Mouse (Mus musculus) midbrain, embryonic 12.5 days (tissue): ENCODE results near the gene Slc10a7. TPM values are rescaled to one million over a fixed set of nuclear protein-coding genes. Genes with fewer than 3 reads are reported as not detected.

Source experiments
- ATAC-seq: fragments of 200-750 bp; cut with Nextera tagmentation; 2 replicates; pipeline ENCODE4 v1.8.0; 2017; ENCODE audit warnings: low read depth, moderate TSS enrichment, moderate library complexity; ENCODE audit not compliant: low FRiP score
- H3K27ac ChIP-seq: fragments of 300-500 bp; sonication (generic); replicated peaks from 2 replicates; pipeline ENCODE4 v1.5.1; 2016; ENCODE audit warnings: mild to moderate bottlenecking
- H3K27me3 ChIP-seq: fragments of 300-500 bp; sonication (generic); 2 replicates; pipeline ENCODE4 v1.6.1; 2016; ENCODE audit warnings: mild to moderate bottlenecking
- H3K36me3 ChIP-seq: fragments of 300-500 bp; sonication (generic); 2 replicates; pipeline ENCODE4 v1.6.1; 2016
- H3K4me1 ChIP-seq: fragments of 300-500 bp; sonication (generic); 2 replicates; pipeline ENCODE4 v1.6.1; 2016
- H3K4me2 ChIP-seq: fragments of 300-500 bp; sonication (generic); replicated peaks from 2 replicates; pipeline ENCODE4 v1.6.1; 2016; ENCODE audit warnings: mild to moderate bottlenecking, moderate library complexity
- H3K4me3 ChIP-seq: fragments of 300-500 bp; sonication (generic); 2 replicates; pipeline ENCODE4 v1.5.1; 2016; ENCODE audit warnings: mild to moderate bottlenecking
- H3K9ac ChIP-seq: fragments of 300-500 bp; sonication (generic); replicated peaks from 2 replicates; pipeline ENCODE4 v1.6.1; 2016; ENCODE audit warnings: mild to moderate bottlenecking, moderate library complexity
- H3K9me3 ChIP-seq: fragments of 300-500 bp; sonication (generic); 2 replicates; pipeline ENCODE4 v1.6.1; 2016; ENCODE audit warnings: mild to moderate bottlenecking
- WGBS: fragments of 180-500 bp; shearing (Covaris S2); methylation state at CpG from one replicate; pipeline ENCODE4 v1.1.7; 2016; 5-methylcytosine and 5-hydroxymethylcytosine counted together
- polyA plus RNA-seq: library from polyadenylated mRNA; unstranded; fragments of >200 nt; fragmentation: Nextera tagmentation; extraction: Ambion mirVana; gene quantifications from 2 replicates; pipeline ENCODE4 v1.2.1, GENCODE M21; 2016

Gene Slc10a7
- polyA plus RNA-seq, 1 experiment from 2014 or later = 15.9 TPM

- H3K36me3 ChIP-seq = no peaks in the 10 kb centered on the region
- 54% methylated on average over 9 of the region's 9 CpGs for WGBS
- H3K9ac ChIP-seq = no peak overlapping the region
- no peak overlapping the region for H3K4me2 ChIP-seq
- H3K4me3 ChIP-seq = no peak overlapping the region
- no peaks in the 10 kb centered on the region for H3K27me3 ChIP-seq
- 0 out of 2 replicates have a peak, but pooled peaks have one; percentile 54 for ATAC-seq
- H3K27ac ChIP-seq = 0 out of 2 replicates have a peak overlapping the region, but pooled peaks have one; percentile 42
- H3K9me3 ChIP-seq = no peaks in the 10 kb centered on the region
- H3K4me1 ChIP-seq = peaks cover 14% of the 10 kb centered on the region
Measured at GRCm38 (mm10) chr8:78627793-78628192, 118.6 kb downstream of the Slc10a7 start.

GRCm38 (mm10) chr8:78630414-78631164, 121.4 kb downstream of the Slc10a7 start:
- no peak for ATAC-seq
- H3K4me1 ChIP-seq = peaks cover 35% of the 10 kb centered on the region
- no peak overlapping the region for H3K9ac ChIP-seq
- H3K9me3 ChIP-seq = no peaks in the 10 kb centered on the region
- no peaks in the 10 kb centered on the region for H3K36me3 ChIP-seq
- 0 out of 2 replicates have a peak overlapping the region, but pooled peaks have one; percentile 25 for H3K27ac ChIP-seq
- no peak overlapping the region for H3K4me2 ChIP-seq
- H3K4me3 ChIP-seq = no peak overlapping the region
- WGBS = 58% methylated on average over 19 of the region's 19 CpGs
- H3K27me3 ChIP-seq = no peaks in the 10 kb centered on the region

GRCm38 (mm10) chr8:78633012-78633411, 123.9 kb downstream of the Slc10a7 start:
- no peak overlapping the region for H3K27ac ChIP-seq
- no peak overlapping the region for H3K4me3 ChIP-seq
- H3K9me3 ChIP-seq = no peaks in the 10 kb centered on the region
- H3K4me1 ChIP-seq = peaks cover 35% of the 10 kb centered on the region
- H3K36me3 ChIP-seq = no peaks in the 10 kb centered on the region
- H3K9ac ChIP-seq = no peak overlapping the region
- no peak for ATAC-seq
- no peaks in the 10 kb centered on the region for H3K27me3 ChIP-seq
- no peak overlapping the region for H3K4me2 ChIP-seq
- WGBS = 36% methylated on average over 12 of the region's 12 CpGs

GRCm38 (mm10) chr8:78634018-78634417, 124.9 kb downstream of the Slc10a7 start:
- Histone ChIP-seq H3K9ac (no peak overlapping the region), H3K36me3 (no peaks in the 10 kb centered on the region), H3K27ac (no peak overlapping the region), H3K4me1 (peaks cover 35% of the 10 kb centered on the region), H3K4me3 (no peak overlapping the region), H3K4me2 (0 out of 2 replicates have a peak overlapping the region, but pooled peaks have one; percentile 13), H3K27me3 (no peaks in the 10 kb centered on the region), H3K9me3 (no peaks in the 10 kb centered on the region)
- WGBS = 61% methylated on average over 3 of the region's 3 CpGs
- peak; percentile 38; the same call in 1 of the 2 replicates for ATAC-seq

- WGBS = 54% methylated on average over 17 of the region's 17 CpGs
- Histone ChIP-seq H3K27me3 (no peaks in the 10 kb centered on the region), H3K4me1 (peaks cover 35% of the 10 kb centered on the region)
Measured at GRCm38 (mm10) chr8:78634523-78635240, 125.5 kb downstream of the Slc10a7 start.

GRCm38 (mm10) chr8:78635241-78635771, 126.2 kb downstream of the Slc10a7 start:
- WGBS = 69% methylated on average over 8 of the region's 8 CpGs

More at GRCm38 (mm10) chr8:78634523-78635240, 125.5 kb downstream of the Slc10a7 start:
- peak overlapping the region; percentile 56 for H3K27ac ChIP-seq
- H3K9me3 ChIP-seq = no peaks in the 10 kb centered on the region
- no peak overlapping the region for H3K4me3 ChIP-seq
- ATAC-seq = peak; percentile 82
- H3K4me2 ChIP-seq = peak overlapping the region; percentile 13; the same call in 1 of the 2 replicates
- H3K36me3 ChIP-seq = no peaks in the 10 kb centered on the region
- no peak overlapping the region for H3K9ac ChIP-seq

GRCm38 (mm10) chr8:78641919-78642318, 132.8 kb downstream of the Slc10a7 start:
- H3K9ac ChIP-seq = no peak overlapping the region
- H3K27ac ChIP-seq = no peak overlapping the region
- no peak overlapping the region for H3K4me2 ChIP-seq
- no peak for ATAC-seq
- H3K27me3 ChIP-seq = no peaks in the 10 kb centered on the region
- H3K36me3 ChIP-seq = no peaks in the 10 kb centered on the region
- H3K4me1 ChIP-seq = no peaks in the 10 kb centered on the region
- H3K4me3 ChIP-seq = no peak overlapping the region
- no peaks in the 10 kb centered on the region for H3K9me3 ChIP-seq
- WGBS = 89% methylated on average over 9 of the region's 9 CpGs

More at GRCm38 (mm10) chr8:78635241-78635771, 126.2 kb downstream of the Slc10a7 start:
- peak overlapping the region; percentile 46; the same call in 1 of the 2 replicates for H3K27ac ChIP-seq
- no peak overlapping the region for H3K4me3 ChIP-seq
- no peaks in the 10 kb centered on the region for H3K27me3 ChIP-seq
- H3K4me2 ChIP-seq = no peak overlapping the region
- peaks cover 34% of the 10 kb centered on the region for H3K4me1 ChIP-seq
- no peaks in the 10 kb centered on the region for H3K9me3 ChIP-seq
- H3K9ac ChIP-seq = no peak overlapping the region
- no peaks in the 10 kb centered on the region for H3K36me3 ChIP-seq
- ATAC-seq = 0 out of 2 replicates have a peak, but pooled peaks have one; percentile 1

GRCm38 (mm10) chr8:78642376-78642775, 133.2 kb downstream of the Slc10a7 start:
- Histone ChIP-seq H3K4me1 (no peaks in the 10 kb centered on the region), H3K4me2 (no peak overlapping the region), H3K36me3 (no peaks in the 10 kb centered on the region), H3K9ac (no peak overlapping the region), H3K4me3 (no peak overlapping the region), H3K27ac (no peak overlapping the region), H3K9me3 (no peaks in the 10 kb centered on the region), H3K27me3 (no peaks in the 10 kb centered on the region)
- no peak for ATAC-seq
- WGBS = 64% methylated on average over 5 of the region's 5 CpGs

- no peak overlapping the region for H3K4me3 ChIP-seq
- H3K9ac ChIP-seq = no peak overlapping the region
- WGBS = 58% methylated on average over 8 of the region's 8 CpGs
- no peak overlapping the region for H3K4me2 ChIP-seq
- no peaks in the 10 kb centered on the region for H3K27me3 ChIP-seq
- no peaks in the 10 kb centered on the region for H3K36me3 ChIP-seq
- H3K9me3 ChIP-seq = no peaks in the 10 kb centered on the region
- ATAC-seq = no peak
- H3K4me1 ChIP-seq = no peaks in the 10 kb centered on the region
- H3K27ac ChIP-seq = no peak overlapping the region
Measured at GRCm38 (mm10) chr8:78647000-78647656, 138.0 kb downstream of the Slc10a7 start.

GRCm38 (mm10) chr8:78647846-78648245, 138.7 kb downstream of the Slc10a7 start:
- no peak for ATAC-seq
- Histone ChIP-seq H3K9me3 (no peaks in the 10 kb centered on the region), H3K9ac (no peak overlapping the region), H3K27ac (no peak overlapping the region), H3K36me3 (no peaks in the 10 kb centered on the region), H3K4me3 (no peak overlapping the region), H3K4me1 (no peaks in the 10 kb centered on the region), H3K27me3 (no peaks in the 10 kb centered on the region), H3K4me2 (no peak overlapping the region)
- 82% methylated on average over 4 of the region's 4 CpGs for whole genome bisulfite sequencing

- no peaks in the 10 kb centered on the region for H3K27me3 ChIP-seq
- no peak overlapping the region for H3K4me2 ChIP-seq
- no peaks in the 10 kb centered on the region for H3K9me3 ChIP-seq
- no peak for ATAC-seq
- no peak overlapping the region for H3K4me3 ChIP-seq
- no peaks in the 10 kb centered on the region for H3K36me3 ChIP-seq
- 58% methylated on average over 7 of the region's 7 CpGs for WGBS
- H3K27ac ChIP-seq = no peak overlapping the region
- H3K4me1 ChIP-seq = no peaks in the 10 kb centered on the region
- no peak overlapping the region for H3K9ac ChIP-seq
Measured at GRCm38 (mm10) chr8:78648918-78649317, 139.8 kb downstream of the Slc10a7 start.
